ENCODE assay signal across 8 mouse cellular contexts in genomic region chr16:38713404-38714258, GRCm38 (mm10). TPM values are rescaled to one million over a fixed set of nuclear protein-coding genes. Genes with fewer than 3 reads are reported as not detected.
DNase-seq lines count a peak whose midpoint lies in the region; ATAC-seq and TF ChIP-seq lines count a peak whose summit lies in the region.

No protein-coding gene starts in this region.

- no peak for TF ChIP-seq POLR2A in ES-Bruce4 (IDR thresholded peaks at IDR 0.05; ENCODE audit: insufficient read depth, low read length)

- H3K4me1 ChIP-seq in heart, embryonic 14.5 days (ENCODE audit: control insufficient read depth in 2 of 2, insufficient read depth in 2 of 2, low read length in 2 of 2), result peaks cover 19 to 24% of the 10 kb centered on the region in 2 experiments
- H3K4me1 ChIP-seq in ES-Bruce4 (ENCODE audit: control insufficient read depth, insufficient read depth, low read length), result peaks cover 1% of the 10 kb centered on the region
- peaks cover 5% of the 10 kb centered on the region for H3K4me1 ChIP-seq in forebrain, embryonic 16.5 days (replicated peaks; ENCODE audit: control insufficient read depth, insufficient read depth, low read length)

- DNase-seq in heart, adult 9 months (ENCODE audit: low spot score in 2 of 2), result no peak
- no peak for DNase-seq in cerebellum, adult 9-11 months
- DNase-seq in urinary bladder, postnatal 10 days (ENCODE audit: low spot score), result no peak
- DNase-seq in cerebellum, postnatal 10 days, result no peak

- WGBS in heart, embryonic 14.5 days, result 12% methylated on average over 17 of the region's 17 CpGs
- 27% methylated on average over 17 of the region's 17 CpGs for WGBS in forebrain, embryonic 16.5 days
- WGBS in macrophage (ENCODE audit: missing documents), result 11% methylated on average over 17 of the region's 17 CpGs

- no peaks in the 10 kb centered on the region for H3K9me3 ChIP-seq in heart, embryonic 14.5 days (ENCODE audit: control insufficient read depth, low read length)
- no peaks in the 10 kb centered on the region for H3K9me3 ChIP-seq in ES-Bruce4 (replicated peaks; ENCODE audit: control insufficient read depth, insufficient read depth, low read length, poor library complexity, severe bottlenecking)
- H3K9me3 ChIP-seq in forebrain, embryonic 16.5 days (ENCODE audit: control insufficient read depth, low read length), result no peaks in the 10 kb centered on the region

- H3K27me3 ChIP-seq in heart, embryonic 14.5 days (ENCODE audit: control insufficient read depth, insufficient read depth, low read length), result no peaks in the 10 kb centered on the region
- no peaks in the 10 kb centered on the region; the same call in 1 of the 2 replicates for H3K27me3 ChIP-seq in ES-Bruce4 (ENCODE audit: control insufficient read depth, insufficient read depth, low read length, poor library complexity, severe bottlenecking)
- H3K27me3 ChIP-seq in forebrain, embryonic 16.5 days (replicated peaks; ENCODE audit: control insufficient read depth, insufficient read depth, low read length), result no peaks in the 10 kb centered on the region

- peaks cover 29% of the 10 kb centered on the region for H3K79me2 ChIP-seq in macrophage (ENCODE audit: inconsistent target)

- H3K4me2 ChIP-seq in heart, embryonic 14.5 days (ENCODE audit: low read length), result peak overlapping the region; percentile 82
- peak overlapping the region; percentile 90 for H3K4me2 ChIP-seq in forebrain, embryonic 16.5 days (ENCODE audit: low read length)

- ATAC-seq in heart, embryonic 14.5 days (ENCODE audit: insufficient number of reproducible peaks, insufficient read depth, low FRiP score, low read depth), result peak; percentile 64; the same call in 1 of the 2 replicates
- peak; percentile 43 for ATAC-seq in forebrain, embryonic 16.5 days

- TF ChIP-seq EP300 in ES-Bruce4 (IDR thresholded peaks at IDR 0.05; ENCODE audit: insufficient read depth, low read depth, low read length), result no peak

- peak overlapping the region; percentile 99 for H3K27ac ChIP-seq in heart, embryonic 14.5 days (replicated peaks in 1 of 2; ENCODE audit: control insufficient read depth in 1 of 2, insufficient read depth in 1 of 2, low read depth in 2 of 2, low read length in 2 of 2)
- no peak overlapping the region for H3K27ac ChIP-seq in ES-Bruce4 (ENCODE audit: insufficient read depth, low read length)
- peak overlapping the region; percentile 64 for H3K27ac ChIP-seq in forebrain, embryonic 16.5 days (ENCODE audit: low read length)
- peak overlapping the region; percentile 69 for H3K27ac ChIP-seq in macrophage

- peaks cover 12% of the 10 kb centered on the region for H3K36me3 ChIP-seq in heart, embryonic 14.5 days (ENCODE audit: control insufficient read depth, insufficient read depth, low read length)
- H3K36me3 ChIP-seq in ES-Bruce4 (ENCODE audit: control insufficient read depth, insufficient read depth, low read length, poor library complexity, severe bottlenecking), result no peaks in the 10 kb centered on the region
- H3K36me3 ChIP-seq in forebrain, embryonic 16.5 days (ENCODE audit: control insufficient read depth, insufficient read depth), result no peaks in the 10 kb centered on the region
- H3K36me3 ChIP-seq in macrophage (ENCODE audit: inconsistent target), result no peaks in the 10 kb centered on the region

- peak overlapping the region; percentile 83 to 95 for H3K4me3 ChIP-seq in heart, embryonic 14.5 days (ENCODE audit: control insufficient read depth in 1 of 2, insufficient read depth in 1 of 2, low read depth in 1 of 2, low read length in 2 of 2)
- peak overlapping the region; percentile 79 for H3K4me3 ChIP-seq in ES-Bruce4 (ENCODE audit: low read depth, low read length)
- peak overlapping the region; percentile 77 for H3K4me3 ChIP-seq in forebrain, embryonic 16.5 days (replicated peaks; ENCODE audit: low read length)
- peak overlapping the region; percentile 74 for H3K4me3 ChIP-seq in macrophage (ENCODE audit: inconsistent target)

- TF ChIP-seq CTCF in ES-Bruce4 (IDR thresholded peaks at IDR 0.05; ENCODE audit: low read depth, low read length), result no peak

- peak overlapping the region; percentile 95 for H3K9ac ChIP-seq in heart, embryonic 14.5 days (ENCODE audit: low read length)
- no peak overlapping the region for H3K9ac ChIP-seq in ES-Bruce4 (ENCODE audit: low read depth, poor library complexity, severe bottlenecking)
- H3K9ac ChIP-seq in forebrain, embryonic 16.5 days (replicated peaks; ENCODE audit: low read depth, low read length), result peak overlapping the region; percentile 75

RNA-seq across cellular contexts. Expression of gene Arhgap31, which starts 0.6 kb away (rescaled TPM):
- 46.6 and 51.3 TPM in 2 replicates for polyA plus RNA-seq in heart, embryonic 14.5 days (2014; fragmentation: Nextera tagmentation; extraction: Ambion mirVana)
- 0.94 and 1.3 TPM in 2 replicates for polyA plus RNA-seq in ES-Bruce4 (2011; ENCODE audit: insufficient read depth, insufficient read length, low read depth, missing spikeins)
- polyA plus RNA-seq in forebrain, embryonic 16.5 days (2015; fragmentation: Nextera tagmentation; extraction: Ambion mirVana), result 3.8 and 4.5 TPM in 2 replicates
- total RNA-seq in macrophage (2018; cell fraction: chromatin; rRNA removed), result 100 to 1,000 TPM in 13 of 26 experiments, 10 to 100 TPM in 13; 73.0 to 287 (median 98.6) TPM
- total RNA-seq in macrophage (2018; cell fraction: cytosol; rRNA removed), result 100 to 1,000 TPM in 2 of 26 experiments, 10 to 100 TPM in 24; 51.5 to 132 (median 63.9) TPM
- total RNA-seq in macrophage (2018; cell fraction: nucleus; rRNA removed), result 100 to 1,000 TPM in 8 of 26 experiments, 10 to 100 TPM in 18; 70.5 to 224 (median 90.7) TPM
- 36.3 to 40.3 TPM (median 37.2 TPM) in 3 replicates for polyA plus RNA-seq in macrophage (2018)

RNA-seq across cellular contexts. Expression of gene B4galt4, which starts 28.4 kb away (rescaled TPM):
- 26.2 and 27.4 TPM in 2 replicates for polyA plus RNA-seq in heart, embryonic 14.5 days (2014; fragmentation: Nextera tagmentation; extraction: Ambion mirVana)
- polyA plus RNA-seq in ES-Bruce4 (2011; ENCODE audit: insufficient read depth, insufficient read length, low read depth, missing spikeins) (17.1 and 19.2 TPM in 2 replicates), macrophage (2018) (6.9 to 13.1 TPM (median 9.1 TPM) in 3 replicates)
- polyA plus RNA-seq in forebrain, embryonic 16.5 days (2015; fragmentation: Nextera tagmentation; extraction: Ambion mirVana), result 25.8 and 32.2 TPM in 2 replicates
- total RNA-seq in macrophage (2018; cell fraction: chromatin; rRNA removed), result 10 to 100 TPM in 1 of 26 experiments, 1 to 10 TPM in 21, under 1 TPM in 2, not detected in 2; 0.70 to 11.2 (median 3.8) TPM
- 1 to 10 TPM; 3.7 to 8.4 (median 5.6) TPM for total RNA-seq in macrophage (2018; cell fraction: cytosol; rRNA removed)
- total RNA-seq in macrophage (2018; cell fraction: nucleus; rRNA removed), result 10 to 100 TPM in 3 of 26 experiments, 1 to 10 TPM in 23; 1.8 to 13.7 (median 5.1) TPM
